Mouse (Mus musculus): ENCODE results near the gene Ppp4r3a.
"Not testable (repeated sequence)": the region's sequence is repeated elsewhere in the genome, so short reads cannot be mapped to it uniquely, and the experiment has no call there.

Gene Ppp4r3a

DNA sequence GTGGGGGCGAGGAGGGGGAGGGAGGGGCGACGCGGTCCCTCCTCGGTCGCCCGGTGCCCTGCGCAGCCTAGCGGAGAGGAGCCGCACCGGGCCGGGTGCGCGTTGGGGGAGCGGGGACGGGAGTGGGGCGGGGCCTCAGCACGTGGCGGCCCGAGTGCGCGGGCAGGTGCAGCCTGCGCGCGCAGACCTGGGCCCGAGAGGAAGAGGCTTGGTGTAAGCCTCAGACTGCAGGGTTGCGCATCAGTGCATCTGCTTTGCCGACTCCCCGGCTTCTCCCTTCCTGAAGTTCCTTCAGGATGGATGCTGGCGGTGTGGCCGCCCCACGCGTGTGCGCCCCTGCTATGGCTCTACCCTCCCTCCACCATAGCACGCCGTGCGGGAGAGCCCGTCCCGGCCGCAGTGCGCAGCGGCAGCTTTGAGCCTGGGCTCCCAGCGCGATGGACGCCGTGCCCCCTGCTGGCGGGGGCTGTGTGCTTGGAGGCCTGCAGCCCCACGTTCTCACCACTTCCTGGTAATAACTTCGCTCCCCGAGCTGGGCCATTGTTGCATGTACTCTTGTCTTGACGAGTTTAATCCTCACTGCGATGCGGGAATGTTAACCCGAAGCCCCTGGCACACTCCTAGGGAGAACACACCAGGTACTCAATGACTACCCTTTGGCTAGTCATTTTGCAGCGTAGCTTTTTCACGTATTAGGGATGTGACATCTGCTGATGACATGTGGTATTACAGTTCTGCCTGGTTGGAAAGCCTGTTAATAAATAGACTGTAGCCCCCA, 54.4 kb downstream of the Ppp4r3a start, which contains the start of gene Ccdc88c:
TSS of gene Ccdc88c (minus strand) at position 103 of the 778 bp plus-strand sequence.
- peak; percentile 62 to 80 for DNase-seq (ENCODE audit: low spot score in 2 of 2)

DNA sequence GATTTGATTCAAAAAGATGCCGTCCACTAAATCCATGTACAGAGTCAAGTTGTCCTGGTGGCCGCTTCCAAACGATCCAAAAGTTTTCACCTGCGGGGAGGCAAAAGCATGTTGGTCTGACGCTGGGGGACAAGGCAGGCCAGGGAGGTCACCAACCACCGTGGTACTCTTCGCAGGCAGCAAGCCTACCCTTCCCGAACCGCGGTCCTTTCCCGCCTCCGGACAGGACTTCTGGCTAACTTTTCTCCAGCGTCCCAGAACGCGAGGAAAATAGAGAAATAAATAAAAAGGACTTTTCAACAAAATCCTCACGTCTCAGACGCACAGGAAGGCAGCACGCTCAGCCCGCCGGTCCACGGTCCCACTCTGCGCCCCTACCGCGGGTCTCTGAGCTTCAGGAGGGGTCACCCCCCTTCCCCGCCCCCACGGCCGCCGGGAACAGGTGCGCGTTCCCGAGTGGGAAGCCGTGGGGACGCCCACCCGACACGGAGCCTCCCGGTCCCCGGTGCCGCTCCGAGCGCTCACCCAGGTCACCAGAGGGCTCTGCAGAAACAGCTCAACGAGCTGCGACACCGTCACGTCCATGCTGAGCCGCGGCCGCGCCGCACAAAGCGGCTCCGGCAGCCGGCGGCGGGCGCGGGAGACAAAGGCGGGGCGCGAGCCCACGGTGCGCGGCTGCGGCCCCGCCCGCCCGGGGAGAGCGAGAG, 55.1 kb downstream of the Ppp4r3a start:
- peak in 1 of 2 experiments; percentile 52 for DNase-seq (ENCODE audit: low spot score in 2 of 2)

DNA sequence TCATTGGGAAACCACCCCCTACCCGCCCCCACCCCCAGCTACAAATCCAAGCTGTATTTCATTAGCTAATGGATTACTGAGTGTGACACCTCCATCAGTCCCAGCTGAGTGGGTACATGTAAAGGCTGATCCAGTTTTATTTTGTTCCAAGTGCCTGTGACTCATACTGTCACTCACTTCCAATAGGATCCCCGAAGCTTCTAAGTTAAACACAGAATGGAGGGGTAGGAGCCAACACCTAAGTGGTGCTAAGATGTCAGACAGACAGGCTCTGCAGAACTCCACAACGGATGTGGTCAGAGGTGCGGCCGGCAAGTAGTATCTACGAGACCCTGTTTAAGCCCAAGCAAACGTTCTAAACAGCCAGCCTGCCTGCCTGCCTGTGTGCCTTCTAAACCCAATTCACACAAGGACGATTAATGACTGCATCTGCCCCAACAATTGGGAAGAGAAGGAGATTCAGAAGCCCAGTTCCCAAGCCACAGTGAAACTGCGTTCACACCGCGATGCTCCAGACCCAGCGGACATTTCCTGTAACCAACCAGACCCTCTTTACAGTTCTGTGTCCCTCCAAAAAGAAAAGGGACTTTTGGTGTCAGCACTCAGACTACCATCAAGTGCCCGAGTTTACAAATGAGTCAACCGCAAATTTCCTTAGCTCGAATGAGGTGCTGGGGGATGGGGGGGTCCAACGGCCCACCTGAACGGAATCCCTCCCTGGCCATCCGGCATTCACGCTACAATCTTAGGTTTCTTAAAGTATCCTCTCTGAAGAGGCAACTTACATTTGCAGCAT, 55.9 kb downstream of the Ppp4r3a start:
- no peak for DNase-seq (ENCODE audit: low spot score in 2 of 2)

DNA sequence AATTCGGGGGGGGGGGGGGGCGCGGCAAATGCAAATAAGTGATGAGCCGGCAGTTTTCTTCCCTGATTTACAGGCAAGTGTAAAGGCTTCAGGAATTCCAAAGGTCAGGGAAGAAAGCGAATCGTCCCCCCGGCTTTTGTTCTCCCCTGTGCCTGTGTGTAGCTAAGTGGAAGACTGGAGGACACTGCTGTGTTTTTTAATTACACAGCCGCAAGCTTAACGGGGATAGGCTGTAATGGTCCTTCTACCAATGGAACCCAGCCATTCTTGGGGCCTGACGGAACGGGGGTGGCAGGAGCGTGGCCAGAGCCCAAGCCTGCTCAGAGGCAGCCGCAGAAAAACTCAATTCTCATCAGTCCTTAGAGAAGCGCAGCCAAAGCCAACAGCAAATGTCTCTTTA, 56.6 kb downstream of the Ppp4r3a start:
- no peak for DNase-seq (ENCODE audit: low spot score in 2 of 2)

DNA sequence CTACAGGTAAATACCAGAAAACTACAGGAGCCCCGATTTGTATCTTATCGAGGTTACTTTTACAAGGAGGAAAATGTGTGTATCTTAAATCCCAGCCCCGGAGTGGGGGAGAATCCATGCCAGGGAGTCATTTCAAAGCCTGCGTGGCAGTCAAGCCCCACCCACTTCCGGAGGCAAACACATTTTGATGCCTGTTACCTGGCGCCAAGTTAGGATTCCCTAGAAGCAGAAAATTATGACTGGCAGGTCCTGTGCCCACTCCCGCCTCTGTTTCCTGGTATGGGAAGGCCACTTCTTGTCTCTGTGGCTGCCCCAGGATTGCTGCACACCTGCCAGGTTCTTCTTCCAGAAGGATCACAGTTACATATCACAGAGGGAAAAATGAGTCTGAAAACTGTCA, 57.0 kb downstream of the Ppp4r3a start:
- DNase-seq (ENCODE audit: low spot score in 2 of 2): no peak

DNA sequence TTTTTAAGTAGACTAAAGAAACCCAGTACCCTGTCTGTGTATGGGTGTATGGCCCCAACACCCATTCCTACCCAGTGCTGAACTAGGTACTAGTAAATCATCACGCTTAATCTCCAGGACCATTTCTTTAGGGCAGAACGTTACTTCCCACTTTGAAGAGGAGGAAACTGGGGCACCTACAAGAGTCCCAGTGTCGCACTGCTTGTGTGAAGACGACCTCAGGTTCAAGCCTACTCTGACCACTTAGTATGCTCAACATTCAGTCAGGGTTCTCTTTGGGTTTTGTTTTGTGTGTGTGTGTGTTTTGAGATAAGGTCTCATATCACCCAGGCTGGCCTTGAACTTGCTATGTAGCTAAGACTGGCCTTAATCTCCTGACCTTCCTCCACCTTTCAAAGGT, 57.5 kb downstream of the Ppp4r3a start:
- DNase-seq (ENCODE audit: low spot score in 2 of 2): no peak

DNA sequence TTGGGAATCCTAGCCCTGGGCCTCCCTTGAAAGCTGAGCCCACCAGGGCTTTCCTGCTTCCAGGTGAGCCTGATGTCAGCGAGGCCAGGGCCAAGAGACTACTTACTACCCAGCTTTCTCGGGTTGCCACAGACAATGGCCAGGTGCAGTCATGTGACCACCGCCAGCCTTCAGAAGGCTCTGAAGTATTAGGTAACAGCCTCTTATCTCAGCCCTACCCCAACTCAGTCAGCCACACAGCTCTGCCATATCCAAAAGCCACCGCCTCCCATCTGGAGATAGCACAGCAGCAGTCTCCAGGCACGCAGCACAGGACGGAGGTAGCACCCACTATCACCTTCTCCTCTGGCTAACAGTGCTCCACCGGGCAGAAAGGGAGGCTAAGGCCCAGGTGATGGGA, 58.1 kb downstream of the Ppp4r3a start:
- no peak for DNase-seq (ENCODE audit: low spot score in 2 of 2)

DNA sequence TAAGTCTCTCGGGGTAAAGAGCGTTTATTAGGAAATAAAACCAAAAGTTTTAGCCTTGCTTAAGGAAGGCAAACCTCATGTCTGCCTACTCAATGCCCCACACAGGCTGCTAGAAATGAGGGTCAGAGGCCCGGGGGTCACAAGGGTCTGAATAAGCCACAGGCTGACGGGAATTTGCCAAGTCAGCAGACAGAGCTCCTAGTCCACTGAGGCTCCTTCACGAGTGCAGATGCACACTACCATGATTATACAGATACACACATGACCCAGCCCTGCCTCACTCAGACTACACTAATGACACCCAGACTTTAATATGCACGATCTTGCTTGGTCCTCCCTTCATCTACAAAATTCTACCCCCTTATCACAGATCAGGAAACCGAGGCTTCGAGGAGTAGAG, 58.7 kb downstream of the Ppp4r3a start:
- no peak for DNase-seq (ENCODE audit: low spot score in 2 of 2)

DNA sequence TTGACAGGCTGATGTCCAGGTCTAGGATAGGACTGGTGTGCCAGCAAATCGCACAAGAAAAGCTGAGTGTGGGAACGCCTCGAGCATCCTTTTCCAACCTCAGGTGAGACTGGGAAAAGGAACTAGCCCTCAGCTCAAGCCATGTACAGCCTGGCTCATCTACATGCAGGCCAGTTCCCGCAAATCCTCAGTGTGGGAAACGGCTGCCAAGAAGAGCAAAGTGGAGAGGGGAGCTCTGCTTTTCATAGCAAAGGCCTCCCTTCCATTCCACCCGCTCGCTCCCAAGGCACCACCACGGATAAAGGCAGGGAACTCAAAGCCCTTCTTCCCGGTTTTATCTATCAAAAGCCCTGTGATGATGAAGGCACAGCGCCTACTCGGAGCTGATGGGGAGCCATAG, 60.4 kb downstream of the Ppp4r3a start:
- DNase-seq (ENCODE audit: low spot score in 2 of 2): no peak

DNA sequence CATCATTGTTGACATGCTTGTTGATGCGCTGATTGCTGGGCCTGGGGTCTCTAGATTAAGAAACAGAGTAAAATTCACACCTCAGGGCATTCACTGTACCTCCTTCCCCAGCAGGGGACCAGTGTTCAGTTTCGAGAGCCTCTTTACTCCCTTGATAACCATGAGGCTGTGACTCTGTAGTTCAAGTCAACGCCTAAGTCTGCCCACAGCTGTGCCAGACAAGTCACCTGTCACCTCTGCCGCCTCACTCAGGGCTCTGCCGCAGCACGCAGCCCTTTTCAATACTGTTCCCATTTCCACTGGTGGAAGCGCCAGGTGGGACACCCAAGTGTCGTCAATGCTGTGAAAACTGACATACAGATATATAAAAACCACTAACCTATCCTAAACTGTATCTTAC, 61.1 kb downstream of the Ppp4r3a start:
- no peak for DNase-seq (ENCODE audit: low spot score in 2 of 2)

DNA sequence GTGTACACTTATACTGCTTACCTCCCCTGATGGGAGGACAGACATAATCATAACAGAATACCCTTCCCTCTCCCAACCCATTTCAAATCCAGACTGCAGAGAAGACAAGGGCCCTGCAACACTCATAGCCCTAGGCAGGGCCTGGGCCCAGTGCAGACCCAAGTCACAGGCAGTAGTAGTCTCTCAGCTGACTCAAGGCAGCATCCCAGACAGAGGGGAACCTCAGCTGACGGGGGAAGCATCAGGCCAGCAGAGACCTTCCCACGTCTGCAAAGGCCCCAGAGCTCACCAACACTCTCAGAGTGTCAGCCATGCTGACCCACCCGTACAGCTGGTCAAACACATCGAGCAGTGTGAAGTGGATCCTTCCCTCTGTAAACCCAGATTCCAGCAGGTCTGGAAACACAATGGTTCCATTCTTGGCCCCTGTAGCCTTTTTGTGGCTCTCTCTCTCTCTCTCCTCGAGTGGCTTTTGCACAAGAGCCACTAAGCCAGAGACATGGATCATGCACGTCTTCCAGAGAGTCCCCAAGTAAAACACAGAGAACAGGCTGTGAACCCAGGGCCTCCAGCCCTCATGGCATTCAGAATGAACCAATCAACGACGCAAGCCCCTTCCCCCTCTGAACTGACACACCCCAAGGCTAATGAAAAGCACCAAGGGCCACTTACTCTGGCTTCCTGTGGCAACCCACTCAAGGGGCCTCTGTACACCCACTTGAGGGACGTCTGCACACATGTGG, 61.8 kb downstream of the Ppp4r3a start:
- no peak for DNase-seq (ENCODE audit: low spot score in 2 of 2)

DNA sequence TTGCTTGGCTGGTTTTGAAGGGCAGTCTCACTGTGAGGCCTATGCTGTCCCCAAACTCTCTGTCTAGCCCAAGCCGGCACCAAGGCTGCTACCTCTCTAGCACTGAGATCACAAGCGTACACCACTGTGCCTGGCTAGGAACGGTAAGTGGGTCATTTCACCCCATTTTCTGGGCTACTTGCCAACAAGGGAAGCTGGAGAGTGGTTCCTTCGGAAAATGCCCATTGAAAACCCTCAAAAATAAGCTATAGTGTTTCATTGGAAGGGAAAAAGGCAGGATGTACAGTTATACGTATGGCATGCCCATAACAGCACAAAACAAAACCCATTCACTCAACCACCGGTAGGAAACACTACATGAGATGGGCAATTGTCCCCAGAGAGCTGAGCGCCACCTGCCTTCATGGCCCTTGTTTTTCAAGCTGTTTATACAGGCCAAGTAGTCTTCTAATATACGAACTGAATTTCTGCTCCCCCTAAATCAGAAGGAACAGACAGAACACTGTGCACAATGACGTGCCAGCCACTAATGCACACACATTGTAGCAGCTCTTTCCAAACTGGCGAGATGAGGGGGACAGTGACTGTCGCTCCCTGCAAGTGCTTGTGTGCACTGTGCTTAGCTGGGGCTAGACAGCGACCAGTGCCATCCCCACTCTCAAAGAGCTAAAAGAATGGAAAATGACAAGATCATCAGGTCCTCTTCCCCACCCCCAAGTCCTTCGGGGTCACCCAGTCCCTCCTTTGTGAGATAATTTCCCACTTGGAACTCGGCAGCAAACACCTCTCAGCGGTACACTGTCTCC, 63.1 kb downstream of the Ppp4r3a start:
- DNase-seq (ENCODE audit: low spot score in 2 of 2): no peak

DNA sequence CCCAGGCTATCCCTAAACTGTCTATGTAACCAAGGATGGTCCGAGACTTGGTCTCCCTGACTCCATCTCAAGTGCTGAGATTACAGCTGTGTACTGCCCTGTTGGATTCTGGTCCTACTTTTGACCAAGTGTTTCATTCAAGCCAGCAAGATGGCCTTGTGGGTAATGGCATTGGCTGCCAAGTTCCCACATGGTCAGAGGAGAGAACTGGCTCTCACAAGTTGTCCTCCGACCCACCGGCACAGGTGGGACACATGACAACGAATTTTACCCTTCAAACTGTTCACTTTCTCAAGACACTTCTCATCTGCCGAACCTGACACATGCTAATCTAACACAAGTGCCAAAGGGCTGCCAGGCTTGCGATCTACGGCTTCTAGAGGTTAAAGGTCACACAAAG, 64.1 kb downstream of the Ppp4r3a start:
- DNase-seq (ENCODE audit: low spot score in 2 of 2): no peak

DNA sequence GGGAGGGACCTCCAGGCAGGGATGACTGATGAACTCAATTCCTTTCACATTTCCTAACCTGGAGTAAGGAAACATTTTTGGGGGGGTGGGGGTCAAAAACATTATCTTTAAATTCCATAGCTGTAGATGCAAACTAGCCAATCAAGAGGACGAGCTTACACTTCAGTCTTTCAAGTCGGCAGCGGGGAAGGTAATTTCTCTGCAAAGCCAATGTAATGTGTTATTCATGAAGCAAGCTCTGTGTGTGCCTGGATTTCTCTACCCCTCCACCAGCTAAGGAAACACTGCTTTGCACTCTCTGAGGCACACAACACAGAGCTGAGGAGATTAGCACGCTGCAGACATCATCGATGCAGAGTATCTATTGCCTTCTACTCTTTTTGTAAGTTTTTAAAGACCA, 64.5 kb downstream of the Ppp4r3a start:
- no peak for DNase-seq (ENCODE audit: low spot score in 2 of 2)

DNA sequence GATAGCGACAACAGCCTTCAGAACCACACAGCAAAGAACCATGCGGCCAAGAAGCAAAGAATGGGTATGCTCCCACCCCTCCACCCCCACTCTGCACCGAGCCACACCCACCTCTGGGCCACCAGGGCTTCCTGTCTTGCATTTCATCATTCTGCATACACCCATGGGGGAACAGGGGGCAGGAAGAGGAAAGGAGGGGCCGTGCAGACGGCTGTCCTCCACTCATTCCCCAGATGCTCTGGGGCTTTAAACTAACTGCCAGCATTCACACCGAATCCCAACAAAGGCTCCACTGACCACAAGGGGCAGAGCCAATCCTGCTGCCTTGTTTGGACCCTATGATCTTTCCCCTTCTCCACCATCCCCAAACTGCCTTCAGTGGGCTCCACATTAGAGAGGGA, 65.5 kb downstream of the Ppp4r3a start:
- no peak for DNase-seq (ENCODE audit: low spot score in 2 of 2)

DNA sequence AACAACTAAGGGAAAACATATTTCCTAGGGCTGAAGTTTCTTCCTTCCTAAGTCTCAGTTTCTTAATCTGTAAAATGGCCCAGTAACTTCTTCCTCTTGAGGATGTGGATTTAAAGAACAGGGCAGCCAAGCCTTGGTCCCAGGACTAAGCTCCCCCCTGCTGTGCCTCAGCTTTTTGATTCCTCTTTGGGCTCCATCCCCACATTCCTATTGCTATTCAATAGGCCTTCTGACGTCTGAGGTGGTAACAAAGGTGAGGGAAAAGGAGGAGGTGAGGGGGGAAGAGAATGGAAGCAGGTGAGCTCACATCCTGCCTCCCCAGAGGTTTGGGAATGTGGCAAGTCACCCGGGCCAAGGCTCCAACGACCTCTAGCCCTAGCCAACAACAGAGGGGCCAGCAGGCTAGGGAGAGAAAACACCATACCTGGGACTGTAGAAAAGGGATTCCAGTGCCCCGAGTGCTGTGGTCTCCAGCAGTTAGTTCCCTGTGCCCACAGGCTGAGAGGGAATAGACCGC, 67.0 kb downstream of the Ppp4r3a start:
- no peak for DNase-seq (ENCODE audit: low spot score in 2 of 2)

DNA sequence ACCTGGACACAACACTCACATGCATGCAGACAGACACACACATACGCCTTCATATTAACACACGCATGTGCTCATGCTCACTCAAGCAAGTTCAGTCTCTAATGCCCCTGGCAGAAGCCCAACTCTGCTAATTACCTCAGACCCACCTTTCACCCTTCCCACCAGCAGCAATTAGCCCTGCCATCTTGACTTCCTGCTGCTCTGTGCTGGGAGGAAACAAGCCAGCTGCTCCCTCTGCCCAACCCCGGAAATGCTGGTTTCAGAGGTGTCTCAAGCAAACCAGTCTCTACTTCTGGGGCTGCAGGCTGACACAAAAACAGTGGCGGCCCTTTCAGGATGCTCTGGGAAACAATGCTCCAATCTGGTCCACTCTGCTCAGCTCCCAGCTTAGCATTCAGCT, 67.6 kb downstream of the Ppp4r3a start:
- DNase-seq (ENCODE audit: low spot score in 2 of 2): no peak

DNA sequence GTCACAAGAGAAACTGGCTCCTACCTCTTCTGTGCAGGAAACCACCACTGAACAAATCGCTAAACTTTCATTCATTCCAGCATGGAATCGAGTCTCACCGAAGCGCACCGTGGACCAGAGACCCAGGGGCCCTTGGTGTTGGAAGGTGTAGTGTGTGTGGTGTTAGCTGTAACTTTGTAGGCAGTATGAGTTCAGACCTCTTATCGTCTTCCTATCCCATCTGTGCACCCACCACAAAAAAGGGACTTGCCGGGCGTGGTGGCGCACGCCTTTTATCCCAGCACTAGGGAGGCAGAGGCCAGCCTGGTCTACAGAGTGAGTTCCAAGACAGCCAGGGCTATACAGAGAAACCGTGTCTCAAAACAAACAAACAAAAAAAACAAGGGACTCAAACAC, 68.3 kb downstream of the Ppp4r3a start:
- DNase-seq (ENCODE audit: low spot score in 2 of 2): no peak

DNA sequence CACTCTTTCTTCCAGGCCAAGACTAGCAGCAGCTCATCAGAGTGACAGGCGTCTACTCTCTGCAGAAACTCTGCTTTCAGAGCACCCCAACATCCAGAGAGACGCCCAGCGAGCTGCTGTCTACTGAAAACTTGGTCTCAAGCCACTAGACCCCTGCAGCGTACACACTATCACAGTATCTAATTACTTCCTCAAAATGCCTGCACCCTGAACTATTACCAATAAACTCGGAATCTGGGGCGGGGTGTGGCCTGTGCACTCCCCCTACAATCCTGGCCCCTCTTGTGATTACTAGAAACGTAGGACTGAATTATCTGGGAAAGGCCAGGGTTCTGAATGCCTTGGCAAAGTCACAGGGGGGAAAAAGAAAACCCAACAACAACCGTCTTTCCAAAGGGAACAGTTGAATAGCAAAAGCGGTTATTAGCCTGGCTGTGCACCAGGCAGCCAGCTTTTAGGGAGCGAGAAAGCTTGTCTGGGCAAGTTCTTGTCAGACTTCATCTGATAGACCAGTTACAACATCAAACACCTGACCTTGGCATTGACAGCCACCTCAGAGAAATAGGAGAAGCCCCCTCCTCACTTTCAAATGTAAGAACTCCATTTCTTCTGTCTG, 68.8 kb downstream of the Ppp4r3a start:
- no peak for DNase-seq (ENCODE audit: low spot score in 2 of 2)

DNA sequence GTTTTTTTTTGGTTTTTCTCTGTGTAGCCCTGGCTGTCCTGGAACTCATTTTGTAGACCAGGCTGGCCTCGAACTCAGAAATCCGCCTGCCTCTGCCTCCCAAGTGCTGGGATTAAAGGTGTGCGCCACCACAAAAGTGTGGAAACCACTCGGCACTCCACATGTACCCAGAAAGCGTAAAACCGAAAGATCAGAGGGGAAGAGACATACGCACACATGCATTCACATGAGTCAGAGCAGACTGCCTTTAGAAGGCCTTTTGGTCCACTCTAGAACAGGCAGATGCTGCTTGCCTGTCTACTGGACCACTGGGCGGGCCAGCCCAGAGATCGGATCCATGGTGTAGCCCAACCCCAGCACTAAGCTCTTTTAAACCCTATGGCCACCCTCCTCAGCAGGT, 69.8 kb downstream of the Ppp4r3a start:
- DNase-seq (ENCODE audit: low spot score in 2 of 2): not testable (repeated sequence)

Measured in frontal cortex, postnatal 10 days (tissue).